Mouse (Mus musculus): Measurements from ENCODE around the gene Mrs2. TPM values are rescaled to one million over a fixed set of nuclear protein-coding genes. Genes with fewer than 3 reads are reported as not detected.

Gene Mrs2
- polyA plus RNA-seq, 1 experiment from 2014 or later, result 17.3 TPM

- ATAC-seq, result no peak
- no peaks in the 10 kb centered on the region for H3K9me3 ChIP-seq (ENCODE audit: control insufficient read depth, low read length)
- no peak within 1 kb of the TSS for H3K4me2 ChIP-seq (ENCODE audit: low read length)
- no peaks in the 10 kb centered on the region for H3K36me3 ChIP-seq (ENCODE audit: control insufficient read depth, insufficient read depth)
- no peak within 1 kb of the TSS for H3K4me3 ChIP-seq (replicated peaks; ENCODE audit: low read length)
- no peak within 1 kb of the TSS; the same call in 1 of the 2 replicates for H3K9ac ChIP-seq (replicated peaks; ENCODE audit: low read depth, low read length)
- H3K27me3 ChIP-seq (replicated peaks; ENCODE audit: control insufficient read depth, insufficient read depth, low read length), result no peaks in the 10 kb centered on the region
- 47% methylated on average over 17 of the region's 17 CpGs for WGBS
- no peak within 1 kb of the TSS for H3K27ac ChIP-seq (ENCODE audit: low read length)
- peaks cover 7% of the 10 kb centered on the region for H3K4me1 ChIP-seq (replicated peaks; ENCODE audit: control insufficient read depth, insufficient read depth, low read length)
These were observed 77.5 kb downstream of the Mrs2 start, which contains the start of gene Gpld1 for GRCm38 (mm10) chr13:24942512-24943282. Gene Gpld1 (plus strand): TSS chr13:24943152.

- Histone ChIP-seq H3K9ac (replicated peaks; ENCODE audit: low read depth, low read length) (no peak overlapping the region), H3K27ac (ENCODE audit: low read length) (no peak overlapping the region), H3K36me3 (ENCODE audit: control insufficient read depth, insufficient read depth) (no peaks in the 10 kb centered on the region), H3K4me2 (ENCODE audit: low read length) (no peak overlapping the region), H3K4me1 (replicated peaks; ENCODE audit: control insufficient read depth, insufficient read depth, low read length) (peaks cover 13% of the 10 kb centered on the region), H3K9me3 (ENCODE audit: control insufficient read depth, low read length) (no peaks in the 10 kb centered on the region), H3K27me3 (replicated peaks; ENCODE audit: control insufficient read depth, insufficient read depth, low read length) (no peaks in the 10 kb centered on the region), H3K4me3 (replicated peaks; ENCODE audit: low read length) (no peak overlapping the region)
- WGBS, result 86% methylated on average over 9 of the region's 9 CpGs
- ATAC-seq, result no peak
These were observed 80.7 kb downstream of the Mrs2 start for GRCm38 (mm10) chr13:24939472-24939871.

GRCm38 (mm10) chr13:24938683-24939082 is 81.5 kb downstream of the Mrs2 start:
- Histone ChIP-seq H3K9ac (replicated peaks; ENCODE audit: low read depth, low read length) (no peak overlapping the region), H3K27me3 (replicated peaks; ENCODE audit: control insufficient read depth, insufficient read depth, low read length) (no peaks in the 10 kb centered on the region), H3K27ac (ENCODE audit: low read length) (no peak overlapping the region), H3K4me2 (ENCODE audit: low read length) (no peak overlapping the region), H3K4me1 (replicated peaks; ENCODE audit: control insufficient read depth, insufficient read depth, low read length) (peaks cover 13% of the 10 kb centered on the region), H3K36me3 (ENCODE audit: control insufficient read depth, insufficient read depth) (no peaks in the 10 kb centered on the region), H3K4me3 (replicated peaks; ENCODE audit: low read length) (no peak overlapping the region), H3K9me3 (ENCODE audit: control insufficient read depth, low read length) (no peaks in the 10 kb centered on the region)
- ATAC-seq, result no peak
- WGBS, result 38% methylated on average over 9 of the region's 9 CpGs

DNA sequence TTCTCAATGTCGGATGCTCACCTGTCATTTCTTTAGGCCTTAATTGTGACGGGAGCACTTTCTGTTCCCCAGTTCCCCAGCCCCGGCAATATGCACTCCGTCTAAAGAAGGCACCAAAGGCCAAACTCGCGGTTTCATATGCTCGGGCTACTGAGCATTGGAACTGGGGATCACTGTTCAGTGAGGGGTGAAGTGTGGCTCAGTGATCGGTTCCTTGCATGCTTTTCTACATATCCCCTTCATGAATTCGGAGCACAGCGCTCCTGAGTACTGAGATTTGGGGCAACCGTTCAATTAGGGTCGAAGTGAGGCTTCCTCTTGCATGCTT is 82.4 kb downstream of the Mrs2 start:
- no peaks in the 10 kb centered on the region for H3K36me3 ChIP-seq (ENCODE audit: control insufficient read depth, insufficient read depth)
- H3K27me3 ChIP-seq (replicated peaks; ENCODE audit: control insufficient read depth, insufficient read depth, low read length), result no peaks in the 10 kb centered on the region
- peak overlapping the region; percentile 92 for H3K4me2 ChIP-seq (ENCODE audit: low read length)
- no peaks in the 10 kb centered on the region for H3K9me3 ChIP-seq (ENCODE audit: control insufficient read depth, low read length)
- H3K4me1 ChIP-seq (replicated peaks; ENCODE audit: control insufficient read depth, insufficient read depth, low read length), result peaks cover 13% of the 10 kb centered on the region
- peak; percentile 21 for ATAC-seq
- peak overlapping the region; percentile 86 for H3K9ac ChIP-seq (replicated peaks; ENCODE audit: low read depth, low read length)
- peak overlapping the region; percentile 89 for H3K4me3 ChIP-seq (replicated peaks; ENCODE audit: low read length)
- peak overlapping the region; percentile 24; the same call in 1 of the 2 replicates for H3K27ac ChIP-seq (ENCODE audit: low read length)
- 16% methylated on average over 12 of the region's 12 CpGs for WGBS

Other genes with a start within 250 kb of the Mrs2 start
- gene BC005537, start 218.7 kb downstream of the Mrs2 start, polyA plus RNA-seq (2015; fragmentation: Nextera tagmentation; extraction: Ambion mirVana), result 26.8 and 30.9 TPM in 2 replicates
- 53.3 and 55.8 TPM in 2 replicates for gene Acot13, start 188.8 kb downstream of the Mrs2 start, polyA plus RNA-seq (2015; fragmentation: Nextera tagmentation; extraction: Ambion mirVana)
- gene Tdp2, start 188.7 kb downstream of the Mrs2 start, polyA plus RNA-seq (2015; fragmentation: Nextera tagmentation; extraction: Ambion mirVana), result 39.2 and 45.5 TPM in 2 replicates
- gene D130043K22Rik, start 175.2 kb downstream of the Mrs2 start, polyA plus RNA-seq (2015; fragmentation: Nextera tagmentation; extraction: Ambion mirVana), result 3.6 and 5.7 TPM in 2 replicates
- 8.2 and 9.0 TPM in 2 replicates for gene Aldh5a1, start 82.7 kb downstream of the Mrs2 start, polyA plus RNA-seq (2015; fragmentation: Nextera tagmentation; extraction: Ambion mirVana)
- 0.81 and 1.4 TPM in 2 replicates for gene Gpld1, start 77.2 kb downstream of the Mrs2 start, polyA plus RNA-seq (2015; fragmentation: Nextera tagmentation; extraction: Ambion mirVana)
- 1.4 and 1.9 TPM in 2 replicates for gene Dcdc2a, start 35.6 kb upstream of the Mrs2 start, polyA plus RNA-seq (2015; fragmentation: Nextera tagmentation; extraction: Ambion mirVana)

Data from forebrain, embryonic 16.5 days (tissue).